Mouse (Mus musculus): ENCODE measurements around the gene Slc5a2.

Slc5a2 gene

DNA sequence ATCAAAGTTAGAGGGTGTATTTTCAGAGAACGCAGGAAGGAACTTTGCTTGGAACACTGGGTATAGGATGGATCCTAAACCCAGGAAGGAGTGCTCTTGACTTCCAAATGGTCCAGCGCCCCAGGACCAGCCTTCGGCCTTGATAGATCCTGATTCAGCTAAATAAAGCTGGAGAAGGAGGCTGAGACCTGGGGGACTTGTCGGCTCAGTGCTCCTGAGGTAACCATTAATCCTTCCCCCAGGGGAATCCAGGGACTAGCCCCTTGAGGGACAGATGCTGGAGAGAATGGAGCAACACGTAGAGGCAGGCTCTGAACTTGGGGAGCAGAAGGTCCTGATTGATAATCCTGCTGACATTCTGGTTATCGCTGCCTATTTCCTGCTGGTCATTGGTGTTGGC is at the start of gene Slc5a2:
Gene Slc5a2 (plus strand): TSS at position 247 of the 400 bp plus-strand sequence.
- DNase-seq = no peak

DNA sequence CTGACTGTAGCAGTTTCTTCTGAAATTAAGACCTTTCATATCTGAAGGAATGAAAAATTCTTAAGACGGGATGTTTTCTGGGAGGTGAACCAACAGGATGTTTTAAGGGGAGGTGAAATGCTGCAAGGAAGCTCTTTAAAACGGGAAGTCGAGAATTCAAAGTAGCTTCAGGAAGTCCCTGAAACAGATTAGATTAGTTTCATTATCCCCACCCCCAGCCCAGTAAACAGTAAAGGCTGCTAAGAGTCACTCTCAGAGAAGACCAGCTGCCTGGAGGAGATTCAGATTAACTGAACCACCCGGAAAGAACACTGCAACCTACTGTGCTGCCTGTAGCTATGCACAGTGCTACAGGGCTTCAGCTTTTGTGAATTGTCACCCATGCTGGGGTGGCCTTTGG is 45.5 kb upstream of the Slc5a2 start:
- no peak for DNase-seq

DNA sequence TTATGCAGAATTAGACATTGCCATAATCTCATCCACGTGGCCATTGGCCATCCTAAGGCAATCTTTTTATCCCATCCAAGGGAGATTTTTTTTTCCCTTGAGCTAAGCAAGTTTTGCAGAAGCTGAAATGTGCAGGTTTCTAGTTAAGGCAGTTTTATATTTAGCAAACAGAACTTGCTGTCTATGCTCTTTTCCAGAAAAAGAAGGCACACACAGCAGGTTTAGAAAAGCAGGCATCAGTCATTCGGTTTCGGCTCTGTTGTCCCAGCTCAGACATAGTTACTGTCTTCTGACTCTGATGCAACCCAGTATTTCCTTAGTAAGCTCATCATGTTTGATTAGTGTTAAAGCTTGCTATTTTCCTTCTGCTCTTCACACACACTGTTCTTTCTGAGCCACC is 44.5 kb upstream of the Slc5a2 start:
- no peak for DNase-seq

DNA sequence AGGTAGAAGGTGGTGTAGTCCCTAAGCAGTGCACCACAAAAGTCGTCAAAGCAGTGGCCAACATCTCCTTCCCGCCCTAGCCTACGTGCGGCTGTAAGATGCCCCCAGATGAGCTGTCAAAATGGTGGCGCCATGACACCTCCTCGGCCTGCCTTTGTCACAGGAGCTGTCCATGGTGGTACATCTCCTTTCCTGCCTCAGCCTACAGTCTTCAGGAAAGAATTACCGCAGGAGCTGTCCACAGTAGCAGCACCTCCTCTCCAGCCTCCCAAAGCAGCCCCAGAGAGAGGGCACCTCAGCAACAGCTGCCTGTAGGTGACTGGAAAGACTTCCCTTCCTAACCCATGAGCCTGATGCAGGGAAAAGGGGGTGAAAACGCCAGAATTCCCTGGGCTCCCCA is 33.7 kb upstream of the Slc5a2 start:
- no peak for DNase-seq

DNA sequence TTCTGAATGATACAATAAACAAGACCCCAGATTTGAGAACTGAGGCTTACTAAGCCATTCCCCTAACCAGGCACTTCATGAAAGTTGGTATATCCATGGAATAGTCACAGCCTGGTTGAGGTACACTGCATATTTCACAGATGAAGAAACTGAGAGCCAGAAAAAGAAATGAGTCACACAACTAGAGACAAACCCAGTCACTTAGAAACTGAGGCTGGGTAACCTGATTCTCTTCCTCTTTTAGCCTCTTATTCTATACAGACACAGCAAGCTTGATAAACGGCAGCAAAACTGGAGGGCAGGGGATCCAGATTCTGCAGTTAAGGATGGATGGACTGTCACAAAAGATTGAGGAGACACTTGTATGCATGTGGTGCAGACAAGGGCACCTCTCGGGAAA is 30.7 kb upstream of the Slc5a2 start:
- DNase-seq = no peak

DNA sequence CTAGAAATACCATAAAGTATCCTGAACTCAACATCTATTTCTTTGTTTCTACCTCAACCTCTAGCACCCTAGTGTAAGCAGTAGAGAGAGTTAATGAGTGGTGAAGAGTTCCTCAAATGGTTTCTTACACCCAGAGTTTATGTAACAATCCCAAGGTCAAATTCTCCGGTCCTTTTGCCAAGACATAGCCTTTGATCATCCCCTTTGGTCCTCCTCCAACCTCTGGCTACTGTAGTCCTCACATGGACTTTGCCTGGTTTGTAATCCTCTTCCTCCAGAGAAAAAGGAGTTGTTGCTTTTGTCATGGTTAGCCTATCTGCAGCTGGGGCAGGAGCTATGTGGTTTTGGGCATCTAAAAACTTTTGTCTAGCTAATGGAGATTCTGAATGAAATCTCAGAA is 30.0 kb upstream of the Slc5a2 start:
- DNase-seq = no peak

DNA sequence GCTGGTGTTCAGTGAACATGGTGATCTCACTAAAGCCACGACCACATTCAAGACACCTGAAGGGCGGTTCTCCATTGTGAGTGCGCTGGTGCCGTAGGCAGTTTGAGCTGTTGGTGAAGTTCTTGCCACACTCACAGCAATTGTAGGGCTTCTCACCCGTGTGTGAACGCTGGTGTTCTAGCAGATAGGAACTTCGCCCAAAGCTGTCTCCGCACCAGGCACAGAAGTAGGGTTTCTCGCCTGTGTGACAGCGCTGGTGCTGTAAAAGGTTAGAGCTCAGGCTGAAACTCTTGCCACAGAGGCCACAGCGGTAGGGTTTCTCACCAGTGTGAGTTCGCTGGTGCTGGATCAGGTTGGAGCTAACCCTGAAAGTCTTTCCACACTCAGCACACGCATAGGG is 29.0 kb upstream of the Slc5a2 start:
- no peak for DNase-seq

DNA sequence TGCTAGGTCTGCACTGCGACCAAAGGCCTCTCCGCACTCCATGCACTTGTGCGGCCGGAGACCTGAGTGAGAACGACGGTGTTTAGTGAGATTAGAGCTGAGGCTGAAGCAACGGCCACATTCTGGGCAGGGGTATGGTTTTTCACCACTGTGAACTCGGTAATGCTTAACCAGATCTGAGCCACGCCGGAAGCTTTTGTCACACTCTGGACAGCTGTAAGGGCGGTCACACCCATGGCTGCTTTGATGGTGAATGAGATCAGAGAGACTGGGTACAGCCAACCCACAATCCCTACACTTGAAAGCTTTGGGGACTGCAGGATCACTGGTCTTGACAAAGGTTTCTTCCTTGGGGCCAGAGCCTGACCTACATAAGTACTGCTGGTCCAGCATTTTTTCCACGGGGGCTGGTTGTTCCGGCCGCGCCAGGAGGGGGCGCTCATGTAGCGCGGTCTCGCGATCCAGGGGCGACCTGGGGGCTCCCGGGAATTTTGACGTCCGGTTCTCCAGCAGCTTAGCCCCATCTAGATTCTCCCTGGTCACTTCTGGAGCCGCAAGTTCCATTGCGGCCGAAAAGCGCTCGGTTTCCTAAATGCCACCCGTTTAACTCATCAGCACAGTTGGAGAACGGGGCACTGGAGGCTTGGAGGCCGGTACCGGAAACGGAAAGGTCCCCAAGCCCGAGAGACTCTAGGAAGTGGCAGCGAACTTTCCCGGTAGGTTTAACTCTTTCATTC is 28.4 kb upstream of the Slc5a2 start, which contains the start of gene Armc5:
Gene Armc5 (plus strand): TSS at position 487 of the 737 bp plus-strand sequence.
- peak; percentile 82 to 91 for DNase-seq

DNA sequence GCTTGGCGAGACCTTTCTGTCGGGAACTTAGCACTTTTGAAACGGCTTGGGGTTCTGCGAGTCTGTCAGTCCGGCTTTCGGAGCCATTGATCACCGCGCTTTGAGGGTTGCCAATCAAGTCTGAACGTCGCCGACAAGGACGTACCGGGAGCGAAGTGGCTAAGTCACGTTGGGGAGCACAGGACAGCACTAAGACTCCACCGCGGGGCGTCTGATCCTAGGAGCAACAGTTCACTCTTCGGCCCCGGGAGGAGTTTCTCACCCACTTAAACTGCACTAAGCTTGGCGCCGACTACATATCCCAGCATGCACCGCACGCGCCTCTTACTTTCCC is 27.9 kb upstream of the Slc5a2 start:
- no peak for DNase-seq

DNA sequence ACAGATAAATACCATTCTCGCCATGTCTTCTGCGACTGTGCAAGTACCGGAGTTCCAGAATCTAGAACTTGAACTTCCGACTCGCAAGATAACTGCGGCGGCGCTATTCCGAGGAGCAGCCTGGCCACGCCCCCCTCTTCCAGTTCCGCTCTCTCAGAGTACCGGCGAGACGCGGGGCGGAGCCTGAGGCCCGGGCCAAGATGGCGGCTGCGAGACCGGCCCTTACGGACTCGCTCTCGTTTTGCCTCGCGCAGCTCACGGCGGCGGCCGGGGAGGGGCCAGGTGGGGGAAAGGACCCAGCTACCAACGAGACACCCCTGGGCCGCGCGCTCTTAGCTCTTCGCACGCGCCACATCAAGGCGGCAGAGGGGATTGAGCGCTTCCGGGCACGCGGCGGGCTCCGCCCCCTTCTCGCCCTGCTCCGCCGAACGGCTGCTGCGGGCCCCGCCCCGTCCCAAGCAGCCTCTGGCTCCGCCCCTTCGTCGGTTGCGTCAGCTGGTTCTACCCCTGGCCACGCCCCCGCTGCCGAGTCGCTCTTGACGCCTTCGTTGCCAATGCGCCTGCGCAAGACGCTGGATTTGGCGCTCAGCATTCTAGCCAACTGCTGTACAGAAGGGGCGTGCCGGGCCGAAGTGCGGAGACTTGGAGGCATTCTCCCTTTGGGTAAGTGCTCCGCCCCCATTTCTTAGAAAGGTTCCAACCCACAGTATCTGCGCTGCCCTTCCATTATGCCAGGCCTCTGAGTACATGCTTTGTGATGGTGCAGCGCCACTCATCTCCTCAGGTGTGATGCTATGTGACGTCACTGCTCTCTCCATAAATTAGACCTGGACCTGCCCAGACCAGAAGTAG is 27.3 kb upstream of the Slc5a2 start, which contains the start of gene 9130023H24Rik:
Gene 9130023H24Rik (minus strand): TSS at position 105 of the 852 bp plus-strand sequence.
- peak; percentile 100 for DNase-seq

DNA sequence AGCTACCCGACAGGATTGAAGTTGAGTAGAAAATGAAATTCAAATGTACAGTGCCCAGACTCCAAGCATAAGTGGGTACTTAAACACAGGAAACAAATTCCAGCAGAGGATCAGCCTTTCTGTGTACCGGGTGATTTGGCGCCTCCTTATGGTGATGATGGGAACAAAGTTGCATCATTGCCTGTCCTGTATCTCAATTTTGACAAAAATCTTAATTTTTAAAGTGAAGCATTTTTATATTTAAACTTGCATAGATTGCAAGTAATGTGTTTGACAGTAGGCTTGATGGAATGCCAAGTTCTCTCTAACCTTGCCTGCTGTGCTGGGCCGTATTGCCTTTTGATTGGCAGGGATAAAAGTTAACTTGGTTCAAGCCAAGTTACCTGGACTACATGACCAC is 26.5 kb upstream of the Slc5a2 start:
- DNase-seq = peak; percentile 30 to 33

DNA sequence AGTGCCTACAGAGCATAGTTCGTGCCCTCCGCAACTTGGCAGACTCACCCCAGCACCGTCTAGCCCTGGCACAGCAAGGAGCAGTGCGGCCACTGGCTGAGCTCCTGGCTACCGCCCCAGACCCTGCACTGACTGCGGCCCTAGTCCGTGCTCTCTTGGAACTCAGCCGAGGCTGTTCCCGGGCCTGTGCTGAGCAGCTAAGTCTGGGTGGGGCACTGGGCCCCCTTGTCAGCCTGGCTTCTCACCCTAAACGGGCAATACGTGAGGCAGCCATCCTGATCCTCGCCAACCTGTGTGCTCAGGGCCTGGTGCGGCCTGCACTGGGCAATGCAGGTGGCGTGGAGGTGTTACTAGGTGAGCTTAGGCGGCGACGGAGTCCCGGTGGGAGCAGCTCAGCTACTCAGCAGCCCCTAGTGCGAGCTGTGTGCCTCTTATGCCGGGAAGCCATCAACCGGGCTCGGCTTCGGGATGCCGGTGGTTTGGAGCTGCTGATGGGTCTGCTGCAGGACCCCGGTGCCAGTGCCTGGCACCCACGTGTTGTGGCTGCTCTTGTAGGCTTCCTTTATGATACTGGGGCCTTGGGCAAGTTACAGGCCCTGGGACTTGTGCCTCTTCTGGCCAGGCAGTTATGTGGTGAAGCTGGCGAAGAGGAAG is 25.2 kb upstream of the Slc5a2 start:
- DNase-seq = peak; percentile 33 to 39

DNA sequence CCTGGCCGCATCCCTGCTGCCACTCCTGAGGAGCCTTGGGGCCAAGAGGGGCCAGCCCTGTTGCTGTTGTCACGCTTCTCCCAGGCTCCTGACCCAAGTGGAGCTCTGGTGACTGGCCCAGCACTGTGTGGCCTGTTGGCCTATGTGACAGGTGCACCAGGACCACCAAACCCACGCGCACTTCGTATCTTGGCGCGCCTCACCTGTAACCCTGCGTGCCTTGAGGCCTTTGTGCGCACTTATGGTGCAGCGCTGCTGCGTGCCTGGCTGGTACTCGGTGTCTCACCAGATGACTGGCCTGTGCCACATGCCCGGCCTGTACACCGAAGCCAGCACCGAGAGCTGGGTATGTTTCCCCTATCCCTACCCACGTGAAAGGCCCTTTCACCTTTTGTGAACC is 23.1 kb upstream of the Slc5a2 start:
- DNase-seq = no peak

DNA sequence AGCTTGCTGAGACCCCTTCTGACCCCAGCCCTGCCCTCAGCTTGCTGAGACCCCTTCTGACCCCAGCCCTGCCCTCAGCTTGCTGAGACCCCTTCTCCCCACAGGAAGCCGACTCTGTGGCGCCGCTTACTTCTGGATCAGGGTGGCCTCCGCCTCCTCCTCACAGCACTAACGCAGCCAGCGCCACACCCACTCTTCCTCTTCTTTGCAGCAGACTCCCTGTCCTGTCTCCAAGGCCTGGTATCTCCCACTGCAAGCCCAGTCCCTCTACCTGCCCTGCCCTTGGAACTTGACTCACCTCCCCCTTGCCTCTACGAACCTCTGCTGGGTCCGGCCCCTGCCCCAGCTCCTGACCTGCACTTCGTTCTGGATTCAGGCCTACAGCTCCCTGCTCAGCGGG is 21.5 kb upstream of the Slc5a2 start:
- peak in 1 of 2 experiments; percentile 10 for DNase-seq

DNA sequence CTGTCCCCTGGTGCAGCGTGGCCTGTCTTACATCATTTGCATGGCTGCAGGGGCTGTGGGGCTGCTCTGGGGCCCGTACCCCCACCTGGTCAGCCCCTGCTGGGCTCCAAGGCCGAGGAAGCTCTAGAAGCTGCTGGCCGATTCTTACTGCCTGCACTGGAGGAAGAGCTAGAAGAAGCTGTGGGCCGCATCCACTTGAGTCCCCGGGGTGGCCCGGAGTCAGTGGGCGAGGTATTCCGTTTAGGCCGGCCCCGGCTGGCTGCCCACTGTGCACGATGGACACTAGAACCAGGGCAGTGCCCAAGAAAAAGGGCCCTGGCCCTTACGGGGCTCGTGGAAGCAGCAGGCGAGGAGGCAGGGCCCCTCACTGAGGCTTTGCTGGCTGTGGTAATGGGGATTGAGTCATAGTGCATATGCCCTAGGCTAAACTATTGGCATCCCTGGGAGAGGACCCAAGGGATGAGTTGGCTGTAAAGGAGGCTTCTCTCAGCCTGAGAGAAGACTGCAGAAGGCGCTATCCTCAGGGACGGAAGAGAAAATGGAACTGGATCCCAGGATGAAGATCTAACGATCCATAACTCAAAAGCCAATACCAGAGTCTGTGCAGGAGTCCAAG is 20.9 kb upstream of the Slc5a2 start:
- DNase-seq = no peak

DNA sequence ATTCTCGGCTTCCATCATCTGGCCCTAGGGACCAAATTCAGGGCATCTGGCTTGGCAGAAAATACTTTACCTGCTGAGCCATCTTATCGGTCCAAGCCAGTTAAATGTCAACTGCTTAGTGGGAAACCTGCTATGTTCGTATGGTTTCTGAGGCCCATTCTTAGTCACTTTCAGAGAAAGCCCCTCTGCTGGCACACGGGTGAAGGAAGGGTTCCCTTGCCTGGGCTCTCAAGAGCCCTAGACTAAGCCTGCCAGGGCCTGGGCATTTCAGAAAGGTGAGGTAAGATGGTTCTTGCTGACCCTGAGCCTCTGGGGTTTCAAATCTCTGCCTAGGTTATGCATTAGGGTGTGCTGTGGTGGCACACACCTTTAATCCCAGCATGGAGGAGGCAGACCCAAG is 19.9 kb upstream of the Slc5a2 start:
- DNase-seq = peak in 1 of 2 experiments; percentile 21

DNA sequence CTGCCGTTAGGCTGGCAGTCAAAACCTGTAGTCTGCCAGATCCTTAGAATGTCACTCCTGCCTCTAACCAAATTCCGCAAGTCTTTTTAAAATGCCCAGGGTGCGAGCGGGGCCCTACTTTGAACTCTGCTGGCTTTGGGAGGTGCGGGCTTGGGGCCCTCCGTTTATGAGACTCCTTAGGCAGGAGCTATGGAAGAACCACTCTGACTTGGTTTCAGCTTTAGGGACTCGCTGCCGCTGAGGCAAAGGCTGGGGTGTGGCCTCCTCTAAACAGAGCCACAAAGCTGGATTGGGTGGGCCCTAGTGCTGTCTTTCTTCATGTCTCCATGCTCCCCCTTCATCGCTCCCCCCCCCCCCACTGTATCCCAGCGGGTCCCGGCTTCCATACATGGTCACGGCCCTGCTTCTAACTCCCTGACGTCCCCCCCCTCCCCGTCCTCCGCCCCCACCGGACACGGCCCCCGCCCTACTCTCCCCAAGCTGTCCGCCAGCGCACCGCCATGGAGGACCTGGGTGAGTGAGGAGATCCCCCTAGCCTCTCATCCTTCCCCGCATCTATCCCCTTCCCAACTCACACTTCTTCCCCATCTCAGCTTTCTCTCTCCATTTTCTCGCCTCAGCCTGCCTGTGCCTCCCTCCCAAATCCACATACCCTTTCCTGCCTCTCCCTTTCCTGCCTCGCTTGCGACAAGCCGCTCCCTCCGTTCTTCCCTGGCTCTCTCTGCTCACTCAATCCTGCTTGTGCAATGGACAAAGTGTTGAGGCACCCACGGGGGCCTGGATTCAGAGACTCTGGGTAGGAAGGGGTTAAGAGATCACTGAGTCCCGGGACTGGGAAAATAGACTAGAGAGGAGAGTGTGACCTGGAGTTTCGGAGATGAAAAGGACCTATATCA is 18.7 kb upstream of the Slc5a2 start, which contains the start of gene Tgfb1i1:
Gene Tgfb1i1 (plus strand): TSS at position 317 of the 896 bp plus-strand sequence.
- peak in 1 of 2 experiments; percentile 58 for DNase-seq

DNA sequence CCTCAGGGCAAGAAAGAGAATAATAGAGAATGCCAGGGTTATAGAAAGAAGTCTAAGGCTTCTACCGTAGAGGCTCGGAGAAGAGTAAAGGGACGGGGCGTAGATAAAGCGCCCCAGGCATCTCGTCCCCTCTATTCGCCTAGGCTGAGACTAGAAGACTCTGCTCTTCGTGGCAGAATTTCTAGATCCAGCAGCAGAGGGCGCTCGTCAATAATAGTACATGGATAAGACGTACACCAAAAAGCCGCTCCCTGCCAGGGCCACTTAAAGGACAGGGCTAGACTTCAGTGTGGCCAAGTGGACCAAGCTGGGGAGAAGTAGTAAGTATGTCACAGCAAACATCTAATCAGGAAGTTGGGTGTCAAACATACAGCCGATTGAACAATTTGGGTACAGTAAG is 18.0 kb upstream of the Slc5a2 start:
- peak; percentile 87 to 91 for DNase-seq

DNA sequence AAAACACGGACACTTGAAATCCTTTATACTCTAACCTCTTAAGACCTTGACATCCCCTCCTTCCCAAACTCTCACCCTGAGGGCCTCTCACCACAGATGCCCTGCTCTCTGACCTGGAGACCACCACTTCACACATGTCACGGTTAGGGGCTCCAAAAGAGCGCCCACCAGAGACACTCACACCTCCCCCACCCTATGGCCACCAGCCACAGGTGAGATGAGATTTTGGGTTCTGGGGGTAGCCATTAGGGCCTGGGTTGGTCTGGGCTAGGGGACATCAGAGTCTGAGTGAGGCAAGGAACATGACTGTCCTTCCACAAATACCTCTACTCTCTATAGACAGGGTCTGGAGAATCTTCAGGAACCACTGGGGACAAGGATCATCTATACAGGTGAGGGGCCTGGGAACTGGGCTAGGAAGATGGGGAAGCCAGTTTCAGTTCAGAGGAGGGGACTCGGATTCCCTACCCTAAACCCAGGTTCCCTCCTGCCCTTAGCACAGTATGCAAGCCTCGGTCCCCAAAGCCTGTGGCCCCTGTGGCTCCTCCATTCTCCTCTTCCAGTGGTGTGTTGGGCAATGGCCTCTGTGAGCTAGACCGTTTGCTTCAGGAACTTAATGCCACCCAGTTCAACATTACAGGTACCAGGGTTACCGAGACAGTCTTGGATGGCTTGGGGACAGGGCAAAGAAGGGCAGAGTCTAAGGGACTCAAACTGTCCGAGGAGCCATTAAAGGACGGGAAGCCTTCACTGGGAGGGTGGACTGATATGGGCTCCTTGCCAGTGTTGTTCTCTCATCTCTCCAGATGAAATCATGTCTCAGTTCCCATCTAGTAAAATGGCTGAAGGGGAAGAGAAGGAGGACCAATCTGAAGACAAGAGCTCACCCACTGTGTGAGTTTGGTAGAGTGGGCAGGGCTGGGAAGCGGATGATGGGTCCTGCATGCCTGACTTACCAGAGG is 17.1 kb upstream of the Slc5a2 start:
- DNase-seq = no peak

DNA sequence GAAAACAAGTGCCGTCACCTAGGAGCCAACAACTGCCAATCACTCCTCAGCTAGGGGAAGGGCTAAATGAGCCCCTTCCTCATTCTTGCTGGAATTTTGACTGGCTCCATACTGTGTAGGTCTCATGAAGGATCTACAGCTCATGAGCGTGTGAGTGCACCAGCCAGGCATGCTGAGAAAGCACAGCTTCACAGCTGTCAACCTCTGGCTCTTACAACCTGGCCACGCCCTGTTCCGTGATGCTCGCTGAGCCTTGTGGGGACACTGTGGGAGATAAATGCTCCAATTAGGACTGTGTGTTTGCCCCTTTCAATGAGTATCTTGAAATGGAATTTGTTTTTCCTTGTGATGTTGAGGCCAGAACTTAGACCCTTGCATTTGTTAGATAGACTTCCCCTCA is 15.5 kb upstream of the Slc5a2 start:
- no peak for DNase-seq

DNA sequence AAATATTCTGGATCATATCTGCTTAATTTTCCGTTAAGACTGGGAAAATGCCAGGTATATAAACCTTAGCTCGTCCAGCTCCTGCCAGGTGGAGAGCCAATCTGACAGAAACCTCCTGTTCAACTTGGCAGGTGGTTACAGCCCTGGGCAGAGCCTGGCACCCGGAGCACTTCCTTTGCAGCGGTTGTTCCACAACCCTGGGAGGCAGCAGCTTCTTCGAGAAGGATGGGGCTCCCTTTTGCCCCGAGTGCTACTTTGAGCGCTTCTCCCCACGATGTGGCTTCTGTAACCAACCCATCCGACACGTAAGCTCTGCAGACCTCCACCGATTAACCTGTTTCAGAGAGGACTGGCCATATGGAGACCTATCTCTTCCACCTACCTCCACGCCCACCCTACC is 13.5 kb upstream of the Slc5a2 start:
- DNase-seq = peak; percentile 47 to 61

All from cerebellum, adult 18-20 months (tissue).